Mouse (Mus musculus) kidney, embryonic 15.5 days (tissue): ENCODE results near the gene Olfr796. TPM values are rescaled to one million over a fixed set of nuclear protein-coding genes. Genes with fewer than 3 reads are reported as not detected.

Experiments
- ATAC-seq: fragments of 200-750 bp; cut with Nextera tagmentation; replicated peaks from 2 replicates; pipeline ENCODE4 v1.8.0; 2017; ENCODE audit warnings: moderate TSS enrichment; ENCODE audit not compliant: low FRiP score
- H3K27ac ChIP-seq: fragments of 300-500 bp; sonication (generic); 2 replicates; pipeline ENCODE4 v1.5.1; 2015; ENCODE audit warnings: mild to moderate bottlenecking, inconsistent platforms
- H3K27me3 ChIP-seq: fragments of 300-500 bp; sonication (generic); 2 replicates; pipeline ENCODE4 v1.6.1; 2015; ENCODE audit warnings: inconsistent platforms
- H3K36me3 ChIP-seq: fragments of 300-500 bp; sonication (generic); 2 replicates; pipeline ENCODE4 v1.6.1; 2015; ENCODE audit warnings: inconsistent platforms
- H3K4me1 ChIP-seq: fragments of 300-500 bp; sonication (generic); 2 replicates; pipeline ENCODE4 v1.6.1; 2015; ENCODE audit warnings: inconsistent platforms
- H3K4me2 ChIP-seq: fragments of 300-500 bp; sonication (generic); 2 replicates; pipeline ENCODE4 v1.6.1; 2015; ENCODE audit warnings: moderate library complexity, mild to moderate bottlenecking, inconsistent platforms
- H3K4me3 ChIP-seq: fragments of 300-500 bp; sonication (generic); replicated peaks from 2 replicates; pipeline ENCODE4 v1.5.1; 2015; ENCODE audit warnings: mild to moderate bottlenecking, inconsistent platforms
- H3K9ac ChIP-seq: fragments of 300-500 bp; sonication (generic); 2 replicates; pipeline ENCODE4 v1.6.1; 2015; ENCODE audit warnings: mild to moderate bottlenecking, inconsistent platforms
- H3K9me3 ChIP-seq: fragments of 300-500 bp; sonication (generic); replicated peaks from 2 replicates; pipeline ENCODE4 v1.6.1; 2016; ENCODE audit warnings: inconsistent platforms
- WGBS: fragments of 180-500 bp; shearing (Covaris S2); methylation state at CpG from one replicate; pipeline ENCODE4 v1.1.7; 2015; ENCODE audit warnings: mixed read lengths; 5-methylcytosine and 5-hydroxymethylcytosine counted together
- microRNA-seq: library from miRNA; unstranded; fragments of <30 nt; microRNA quantifications from one replicate; pipeline ENCODE4, GENCODE M21; 2016
- polyA plus RNA-seq: library from polyadenylated mRNA; unstranded; fragments of >200 nt; fragmentation: Nextera tagmentation; extraction: Ambion mirVana; gene quantifications from 2 replicates; pipeline ENCODE4 v1.2.1, GENCODE M21; 2015

Gene Olfr796
- polyA plus RNA-seq = not detected in 2 replicates

GRCm38 (mm10) chr10:129612470-129612869 is at the start of gene Olfr796:
Gene Olfr796, minus strand, starts transcription at chr10:129612570.
- H3K4me3 ChIP-seq = no peak within 1 kb of the TSS
- no peaks in the 10 kb centered on the region for H3K4me1 ChIP-seq
- 98% methylated on average over 1 of the region's 1 CpGs for WGBS
- no peak within 1 kb of the TSS for H3K27ac ChIP-seq
- no peaks in the 10 kb centered on the region for H3K27me3 ChIP-seq
- H3K4me2 ChIP-seq = no peak within 1 kb of the TSS
- H3K9ac ChIP-seq = no peak within 1 kb of the TSS
- no peaks in the 10 kb centered on the region for H3K9me3 ChIP-seq
- no peak for ATAC-seq
- no peaks in the 10 kb centered on the region for H3K36me3 ChIP-seq

- H3K27me3 ChIP-seq = no peaks in the 10 kb centered on the region
- ATAC-seq = no peak
- H3K4me2 ChIP-seq = no peak within 1 kb of the TSS
- H3K9ac ChIP-seq = no peak within 1 kb of the TSS
- H3K4me1 ChIP-seq = no peaks in the 10 kb centered on the region
- H3K9me3 ChIP-seq = no peaks in the 10 kb centered on the region
- no peak within 1 kb of the TSS for H3K27ac ChIP-seq
- H3K4me3 ChIP-seq = no peak within 1 kb of the TSS
- no peaks in the 10 kb centered on the region for H3K36me3 ChIP-seq
These were observed 45.0 kb upstream of the Olfr796 start, which contains the start of gene Olfr800 for GRCm38 (mm10) chr10:129657394-129657793. Gene Olfr800, plus strand, starts transcription at chr10:129657694.

- no peaks in the 10 kb centered on the region for H3K27me3 ChIP-seq
- no peak for ATAC-seq
- H3K27ac ChIP-seq = no peak overlapping the region
- no peak overlapping the region for H3K4me2 ChIP-seq
- no peaks in the 10 kb centered on the region for H3K4me1 ChIP-seq
- no peaks in the 10 kb centered on the region for H3K9me3 ChIP-seq
- no peak overlapping the region for H3K9ac ChIP-seq
- H3K4me3 ChIP-seq = no peak overlapping the region
- H3K36me3 ChIP-seq = no peaks in the 10 kb centered on the region
- WGBS = 85% methylated on average over 1 of the region's 1 CpGs
These were observed 39.4 kb upstream of the Olfr796 start for GRCm38 (mm10) chr10:129651763-129652162.

GRCm38 (mm10) chr10:129637184-129637583 is 24.8 kb upstream of the Olfr796 start, which contains the start of gene Olfr799:
Gene Olfr799, plus strand, starts transcription at chr10:129637484.
- WGBS = 24% methylated on average over 1 of the region's 1 CpGs
- H3K4me2 ChIP-seq = no peak within 1 kb of the TSS
- H3K9ac ChIP-seq = no peak within 1 kb of the TSS
- no peaks in the 10 kb centered on the region for H3K4me1 ChIP-seq
- H3K27me3 ChIP-seq = no peaks in the 10 kb centered on the region
- H3K36me3 ChIP-seq = no peaks in the 10 kb centered on the region
- no peak for ATAC-seq
- no peaks in the 10 kb centered on the region for H3K9me3 ChIP-seq
- H3K27ac ChIP-seq = no peak within 1 kb of the TSS
- H3K4me3 ChIP-seq = no peak within 1 kb of the TSS

- 85% methylated on average over 1 of the region's 1 CpGs for WGBS
These were observed 15.5 kb upstream of the Olfr796 start, which contains the start of gene Olfr798 for GRCm38 (mm10) chr10:129627834-129628233. Gene Olfr798, minus strand, starts transcription at chr10:129627934.

GRCm38 (mm10) chr10:129623251-129623650 is 10.9 kb upstream of the Olfr796 start:
- no peak overlapping the region for H3K4me3 ChIP-seq
- no peaks in the 10 kb centered on the region for H3K4me1 ChIP-seq
- H3K27ac ChIP-seq = no peak overlapping the region
- no peak overlapping the region for H3K4me2 ChIP-seq
- no peak for ATAC-seq
- H3K9ac ChIP-seq = no peak overlapping the region
- H3K36me3 ChIP-seq = no peaks in the 10 kb centered on the region
- no peaks in the 10 kb centered on the region for H3K27me3 ChIP-seq
- no peaks in the 10 kb centered on the region for H3K9me3 ChIP-seq

More at GRCm38 (mm10) chr10:129627834-129628233, 15.5 kb upstream of the Olfr796 start, which contains the start of gene Olfr798:
- H3K9ac ChIP-seq = no peak within 1 kb of the TSS
- H3K4me1 ChIP-seq = no peaks in the 10 kb centered on the region
- H3K27ac ChIP-seq = no peak within 1 kb of the TSS
- H3K36me3 ChIP-seq = no peaks in the 10 kb centered on the region
- H3K27me3 ChIP-seq = no peaks in the 10 kb centered on the region
- H3K4me3 ChIP-seq = no peak within 1 kb of the TSS
- no peaks in the 10 kb centered on the region for H3K9me3 ChIP-seq
- no peak within 1 kb of the TSS for H3K4me2 ChIP-seq
- no peak for ATAC-seq

GRCm38 (mm10) chr10:129621724-129622123 is 9.4 kb upstream of the Olfr796 start:
- peak; percentile 46; the same call in 1 of the 2 replicates for ATAC-seq
- 14% methylated on average over 1 of the region's 1 CpGs for WGBS
- no peak overlapping the region for H3K27ac ChIP-seq
- no peaks in the 10 kb centered on the region for H3K36me3 ChIP-seq
- no peaks in the 10 kb centered on the region for H3K27me3 ChIP-seq
- H3K4me1 ChIP-seq = no peaks in the 10 kb centered on the region
- no peak overlapping the region for H3K4me3 ChIP-seq
- H3K9me3 ChIP-seq = no peaks in the 10 kb centered on the region
- no peak overlapping the region for H3K9ac ChIP-seq
- no peak overlapping the region for H3K4me2 ChIP-seq

GRCm38 (mm10) chr10:129577066-129577465 is 35.3 kb downstream of the Olfr796 start:
- no peak overlapping the region for H3K4me3 ChIP-seq
- no peak overlapping the region for H3K27ac ChIP-seq
- no peak for ATAC-seq
- 66% methylated on average over 1 of the region's 1 CpGs for WGBS
- H3K4me2 ChIP-seq = no peak overlapping the region
- no peaks in the 10 kb centered on the region for H3K27me3 ChIP-seq
- no peaks in the 10 kb centered on the region for H3K4me1 ChIP-seq
- no peak overlapping the region for H3K9ac ChIP-seq
- H3K9me3 ChIP-seq = no peaks in the 10 kb centered on the region
- no peaks in the 10 kb centered on the region for H3K36me3 ChIP-seq

GRCm38 (mm10) chr10:129567355-129567754 is 45.0 kb downstream of the Olfr796 start, which contains the start of gene Olfr794:
Gene Olfr794, plus strand, starts transcription at chr10:129567655.
- no peak for ATAC-seq
- Histone ChIP-seq H3K27ac (no peak within 1 kb of the TSS), H3K27me3 (no peaks in the 10 kb centered on the region), H3K4me1 (no peaks in the 10 kb centered on the region), H3K36me3 (no peaks in the 10 kb centered on the region), H3K4me3 (no peak within 1 kb of the TSS), H3K4me2 (no peak within 1 kb of the TSS), H3K9me3 (no peaks in the 10 kb centered on the region), H3K9ac (no peak within 1 kb of the TSS)
- WGBS = 65% methylated on average over 2 of the region's 2 CpGs

Small RNA genes lying within 50 kb of the gene (microRNA-seq; reads per million reads assigned to microRNA genes)
- not detected for gene Gm23252

Other genes with a start within 250 kb of the Olfr796 start
- 0.05 TPM in 2 replicates for gene Olfr784, start 228.5 kb downstream of the Olfr796 start, polyA plus RNA-seq
- not detected in 2 replicates for gene Olfr785, start 207.1 kb downstream of the Olfr796 start, polyA plus RNA-seq
- not detected in 2 replicates for gene Olfr786, start 185.3 kb downstream of the Olfr796 start, polyA plus RNA-seq
- not detected in 2 replicates for gene Olfr787, start 150.7 kb downstream of the Olfr796 start, polyA plus RNA-seq
- gene Olfr788, start 141.6 kb downstream of the Olfr796 start, polyA plus RNA-seq = not detected in 2 replicates
- not detected in 2 replicates for gene Olfr789, start 127.8 kb downstream of the Olfr796 start, polyA plus RNA-seq
- not detected in 2 replicates for gene Olfr790, start 114.1 kb downstream of the Olfr796 start, polyA plus RNA-seq
- not detected in 2 replicates for gene Olfr791, start 90.8 kb downstream of the Olfr796 start, polyA plus RNA-seq
- gene Olfr792, start 73.4 kb downstream of the Olfr796 start, polyA plus RNA-seq = not detected in 2 replicates
- not detected in 2 replicates for gene Olfr794, start 44.9 kb downstream of the Olfr796 start, polyA plus RNA-seq
- gene Olfr798, start 15.4 kb upstream of the Olfr796 start, polyA plus RNA-seq = not detected in 2 replicates
- gene Olfr799, start 24.9 kb upstream of the Olfr796 start, polyA plus RNA-seq = not detected in 2 replicates
- not detected in 2 replicates for gene Olfr800, start 45.1 kb upstream of the Olfr796 start, polyA plus RNA-seq
- not detected in 2 replicates for gene Olfr801, start 61.3 kb upstream of the Olfr796 start, polyA plus RNA-seq
- gene Olfr802, start 75.6 kb upstream of the Olfr796 start, polyA plus RNA-seq = not detected in 2 replicates
- not detected in 2 replicates for gene Olfr803, start 81.7 kb upstream of the Olfr796 start, polyA plus RNA-seq
- gene Olfr804, start 90.6 kb upstream of the Olfr796 start, polyA plus RNA-seq = not detected in 2 replicates
- not detected in 2 replicates for gene Olfr805, start 116.8 kb upstream of the Olfr796 start, polyA plus RNA-seq
- gene Olfr806, start 129.4 kb upstream of the Olfr796 start, polyA plus RNA-seq = not detected in 2 replicates
- not detected in 2 replicates for gene Olfr807, start 145.2 kb upstream of the Olfr796 start, polyA plus RNA-seq
- not detected in 2 replicates for gene Olfr808, start 152.9 kb upstream of the Olfr796 start, polyA plus RNA-seq
- gene Olfr809, start 162.1 kb upstream of the Olfr796 start, polyA plus RNA-seq = not detected in 2 replicates
- gene Olfr810, start 182.3 kb upstream of the Olfr796 start, polyA plus RNA-seq = not detected in 2 replicates
- not detected in 2 replicates for gene Olfr811, start 191.8 kb upstream of the Olfr796 start, polyA plus RNA-seq
- not detected in 2 replicates for gene Olfr812, start 233.5 kb upstream of the Olfr796 start, polyA plus RNA-seq
- not detected in 2 replicates for gene Olfr813, start 242.8 kb upstream of the Olfr796 start, polyA plus RNA-seq